Mouse (Mus musculus) hindbrain, postnatal 0 days (tissue): ENCODE results near the gene Def8. TPM values are rescaled to one million over a fixed set of nuclear protein-coding genes. Genes with fewer than 3 reads are reported as not detected.

Experiments
- ATAC-seq: fragments of 200-750 bp; cut with Nextera tagmentation; 2 replicates; pipeline ENCODE4 v1.8.0; 2017; ENCODE audit warnings: mild to moderate bottlenecking, moderate TSS enrichment, moderate library complexity
- DNase-seq: peaks from one replicate; pipeline ENCODE4 v3.0.0-alpha.2; 2015; ENCODE audit warnings: low spot score
- H3K27ac ChIP-seq: fragments of 300-500 bp; sonication (generic); 2 replicates; pipeline ENCODE4 v1.5.1; 2014; ENCODE audit warnings: mild to moderate bottlenecking
- H3K27me3 ChIP-seq: fragments of 300-500 bp; sonication (generic); 2 replicates; pipeline ENCODE4 v1.6.1; 2014; ENCODE audit warnings: low read length, mixed read lengths; ENCODE audit not compliant: insufficient read depth
- H3K36me3 ChIP-seq: fragments of 300-500 bp; sonication (generic); 2 replicates; pipeline ENCODE4 v1.6.1; 2014; ENCODE audit warnings: low read length, mixed read lengths; ENCODE audit not compliant: insufficient read depth
- H3K4me1 ChIP-seq: fragments of 300-500 bp; sonication (generic); 2 replicates; pipeline ENCODE4 v1.6.1; 2014; ENCODE audit warnings: antibody characterized with exemption, low read length, mixed read lengths; ENCODE audit not compliant: insufficient read depth
- H3K4me2 ChIP-seq: fragments of 300-500 bp; sonication (generic); 2 replicates; pipeline ENCODE4 v1.6.1; 2014; ENCODE audit warnings: low read depth, mild to moderate bottlenecking, low read length, moderate library complexity, mixed read lengths
- H3K4me3 ChIP-seq: fragments of 300-500 bp; sonication (generic); 2 replicates; pipeline ENCODE4 v1.5.1; 2014; ENCODE audit warnings: low read length
- H3K9ac ChIP-seq: fragments of 300-500 bp; sonication (generic); replicated peaks from 2 replicates; pipeline ENCODE4 v1.6.1; 2014; ENCODE audit warnings: mild to moderate bottlenecking, low read length, moderate library complexity, mixed read lengths
- H3K9me3 ChIP-seq: fragments of 300-500 bp; sonication (generic); 2 replicates; pipeline ENCODE4 v1.6.1; 2016; ENCODE audit warnings: low read length, mixed read lengths
- CTCF ChIP-seq: IDR thresholded peaks from 2 replicates; pipeline ENCODE4 v1.5.1; 2016; ENCODE audit warnings: antibody characterized with exemption, control low read depth, low read depth
- WGBS: fragments of 180-500 bp; shearing (Covaris S2); extraction: QIAGEN DNeasy Blood & Tissue Kit; methylation state at CpG from one replicate; pipeline ENCODE4 v1.1.7; 2014; 5-methylcytosine and 5-hydroxymethylcytosine counted together
- polyA plus RNA-seq: library from polyadenylated mRNA; unstranded; fragments of >200 nt; fragmentation: Nextera tagmentation; extraction: Ambion mirVana; gene quantifications from 2 replicates; pipeline ENCODE4 v1.2.1, GENCODE M21; 2015
- total RNA-seq: library from RNA; depleted of rRNA; stranded (reverse); fragments of >200 nt; gene quantifications from 2 replicates; pipeline ENCODE4 v1.2.3, GENCODE M21; 2014

The Def8 gene
- total and polyA plus RNA-seq, 2 experiments from 2014 or later = 38.8 to 62.7 TPM

GRCm38 (mm10) chr8:123406786-123407185 is 16.5 kb upstream of the Def8 start, which contains the start of gene Mc1r:
Mc1r (plus strand) TSS chr8:123407107.
- Histone ChIP-seq H3K4me3 (no peak within 1 kb of the TSS), H3K4me1 (peaks cover 20% of the 10 kb centered on the region; the same call in 1 of the 2 replicates), H3K36me3 (peaks cover 14% of the 10 kb centered on the region; the same call in 1 of the 2 replicates), H3K9me3 (no peaks in the 10 kb centered on the region), H3K9ac (no peak within 1 kb of the TSS), H3K27ac (0 out of 2 replicates have a peak within 1 kb of the TSS, but pooled peaks have one; percentile 21), H3K27me3 (no peaks in the 10 kb centered on the region), H3K4me2 (no peak within 1 kb of the TSS)
- DNase-seq (peak; percentile 83), ATAC-seq (no peak)
- TF ChIP-seq CTCF = peak; percentile 90
- 12% methylated on average over 4 of the region's 4 CpGs for WGBS

GRCm38 (mm10) chr8:123407612-123408011 is 15.7 kb upstream of the Def8 start:
- H3K36me3 ChIP-seq = peaks cover 7% of the 10 kb centered on the region; the same call in 1 of the 2 replicates
- ATAC-seq (no peak), DNase-seq (no peak)
- 92% methylated on average over 13 of the region's 13 CpGs for WGBS
- no peak overlapping the region for H3K9ac ChIP-seq
- no peaks in the 10 kb centered on the region for H3K9me3 ChIP-seq
- no peak overlapping the region for H3K4me2 ChIP-seq
- H3K27ac ChIP-seq = no peak overlapping the region
- peaks cover 20% of the 10 kb centered on the region; the same call in 1 of the 2 replicates for H3K4me1 ChIP-seq
- no peak overlapping the region for H3K4me3 ChIP-seq
- TF ChIP-seq CTCF = no peak
- no peaks in the 10 kb centered on the region for H3K27me3 ChIP-seq

- 69% methylated on average over 9 of the region's 9 CpGs for WGBS
- no peak overlapping the region for H3K27ac ChIP-seq
- peaks cover 20% of the 10 kb centered on the region; the same call in 1 of the 2 replicates for H3K4me1 ChIP-seq
- H3K4me2 ChIP-seq = peak overlapping the region; percentile 85; the same call in 1 of the 2 replicates
- peak overlapping the region; percentile 79; the same call in 1 of the 2 replicates for H3K9ac ChIP-seq
- H3K4me3 ChIP-seq = no peak overlapping the region; the same call in 1 of the 2 replicates
- TF ChIP-seq CTCF = no peak
- H3K27me3 ChIP-seq = no peaks in the 10 kb centered on the region
- ATAC-seq = no peak
- no peaks in the 10 kb centered on the region for H3K36me3 ChIP-seq
- H3K9me3 ChIP-seq = no peaks in the 10 kb centered on the region
- no peak for DNase-seq
Observed at GRCm38 (mm10) chr8:123408586-123409544, 14.5 kb upstream of the Def8 start.

GRCm38 (mm10) chr8:123410049-123410587 is 13.2 kb upstream of the Def8 start:
- WGBS = 14% methylated on average over 8 of the region's 8 CpGs
- 0 out of 2 replicates have a peak, but pooled peaks have one; percentile 4 for ATAC-seq
- DNase-seq = peak; percentile 74
- Histone ChIP-seq H3K27me3 (no peaks in the 10 kb centered on the region), H3K9me3 (no peaks in the 10 kb centered on the region), H3K9ac (peak overlapping the region; percentile 79), H3K4me1 (peaks cover 20% of the 10 kb centered on the region; the same call in 1 of the 2 replicates), H3K4me2 (peak overlapping the region; percentile 85), H3K36me3 (no peaks in the 10 kb centered on the region), H3K4me3 (peak overlapping the region; percentile 62), H3K27ac (peak overlapping the region; percentile 94)
- no peak for TF ChIP-seq CTCF

GRCm38 (mm10) chr8:123410788-123411187 is 12.5 kb upstream of the Def8 start:
- DNase-seq = no peak
- Histone ChIP-seq H3K4me3 (peak overlapping the region; percentile 62), H3K4me1 (peaks cover 20% of the 10 kb centered on the region; the same call in 1 of the 2 replicates), H3K36me3 (no peaks in the 10 kb centered on the region), H3K4me2 (peak overlapping the region; percentile 85), H3K9me3 (no peaks in the 10 kb centered on the region), H3K27ac (peak overlapping the region; percentile 94), H3K9ac (peak overlapping the region; percentile 79), H3K27me3 (no peaks in the 10 kb centered on the region)
- 4% methylated on average over 11 of the region's 11 CpGs for WGBS
- no peak for TF ChIP-seq CTCF
- ATAC-seq = peak; percentile 0; the same call in 1 of the 2 replicates

GRCm38 (mm10) chr8:123411246-123411645 is 12.1 kb upstream of the Def8 start, which contains the start of gene Tubb3:
Tubb3 (plus strand) TSS chr8:123411424.
- Histone ChIP-seq H3K36me3 (no peaks in the 10 kb centered on the region), H3K9me3 (no peaks in the 10 kb centered on the region), H3K4me2 (peak within 1 kb of the TSS; percentile 85), H3K27ac (peak within 1 kb of the TSS; percentile 94), H3K4me3 (peak within 1 kb of the TSS; percentile 62), H3K9ac (peak within 1 kb of the TSS; percentile 79), H3K27me3 (no peaks in the 10 kb centered on the region), H3K4me1 (peaks cover 20% of the 10 kb centered on the region; the same call in 1 of the 2 replicates)
- under 1% methylated on average over 29 of the region's 29 CpGs for WGBS
- DNase-seq = peak; percentile 97
- peak; percentile 89 for ATAC-seq
- no peak for TF ChIP-seq CTCF
